Mouse (Mus musculus): Measurements from ENCODE around the gene Mpv17. TPM values are rescaled to one million over a fixed set of nuclear protein-coding genes. Genes with fewer than 3 reads are reported as not detected.

The Mpv17 gene
- 16.5 to 23.3 TPM (median 19.8 TPM) in 4 replicates for total RNA-seq (2023; ENCODE audit: inconsistent age)

GRCm38 (mm10) chr5:31154152-31154553 is at the start of gene Mpv17:
Gene Mpv17, minus strand, starts transcription at chr5:31154251.

GRCm38 (mm10) chr5:31201742-31202590 is 47.9 kb upstream of the Mpv17 start, which contains the start of gene Zfp513:
Gene Zfp513, minus strand, starts transcription at chr5:31202303.

GRCm38 (mm10) chr5:31192939-31193630 is 39.0 kb upstream of the Mpv17 start, which contains the start of the genes Snx17 and Eif2b4:
Gene Snx17, plus strand, starts transcription at chr5:31193227.
Gene Eif2b4, minus strand, starts transcription at chr5:31193430.

GRCm38 (mm10) chr5:31179766-31180630 is 25.9 kb upstream of the Mpv17 start, which contains the start of the genes Gm29609 and Gtf3c2:
Gene Gm29609, minus strand, starts transcription at chr5:31179911.
Gene Gtf3c2, minus strand, starts transcription at chr5:31180144.

GRCm38 (mm10) chr5:31138241-31138967 is 15.6 kb downstream of the Mpv17 start, which contains the start of gene Ucn:
Gene Ucn, minus strand, starts transcription at chr5:31138829.

GRCm38 (mm10) chr5:31116354-31116753 is 37.7 kb downstream of the Mpv17 start, which contains the start of gene Trim54:
Gene Trim54, plus strand, starts transcription at chr5:31116712.

GRCm38 (mm10) chr5:31108000-31108490 is 46.0 kb downstream of the Mpv17 start, which contains the start of gene Slc30a3:
Gene Slc30a3, minus strand, starts transcription at chr5:31108237.

GRCm38 (mm10) chr5:31105814-31106335 is 48.2 kb downstream of the Mpv17 start, which contains the start of gene Dnajc5g:
Gene Dnajc5g, plus strand, starts transcription at chr5:31106285.

Other genes with a start within 250 kb of the Mpv17 start
- gene Ost4, start 246.5 kb downstream of the Mpv17 start, total RNA-seq (2023; ENCODE audit: inconsistent age) = 159 to 190 TPM (median 185 TPM) in 4 replicates
- gene Emilin1, start 240.8 kb downstream of the Mpv17 start, total RNA-seq (2023; ENCODE audit: inconsistent age) = 0.94 to 2.2 TPM (median 1.3 TPM) in 4 replicates
- 11.8 to 19.5 TPM (median 13.3 TPM) in 4 replicates for gene Khk, start 232.8 kb downstream of the Mpv17 start, total RNA-seq (2023; ENCODE audit: inconsistent age)
- not detected in 4 replicates for gene Cgref1, start 208.7 kb downstream of the Mpv17 start, total RNA-seq (2023; ENCODE audit: inconsistent age)
- gene Preb, start 193.9 kb downstream of the Mpv17 start, total RNA-seq (2023; ENCODE audit: inconsistent age) = 173 to 178 TPM (median 174 TPM) in 4 replicates
- gene Tcf23, start 185.6 kb downstream of the Mpv17 start, total RNA-seq (2023; ENCODE audit: inconsistent age) = 0.16 TPM in 1 of 4 replicates, not detected in the others
- 34.7 to 50.5 TPM (median 41.7 TPM) in 4 replicates for gene Atraid, start 105.9 kb downstream of the Mpv17 start, total RNA-seq (2023; ENCODE audit: inconsistent age)
- 9.7 to 14.3 TPM (median 10.6 TPM) in 4 replicates for gene Slc5a6, start 105.3 kb downstream of the Mpv17 start, total RNA-seq (2023; ENCODE audit: inconsistent age)
- 57.4 to 64.3 TPM (median 61.9 TPM) in 4 replicates for gene Cad, start 99.5 kb downstream of the Mpv17 start, total RNA-seq (2023; ENCODE audit: inconsistent age)
- gene Dnajc5g, start 48.0 kb downstream of the Mpv17 start, total RNA-seq (2023; ENCODE audit: inconsistent age) = not detected in 4 replicates
- 0.22 to 1.9 TPM (median 0.54 TPM) in 3 of 4 replicates, not detected in the other for gene Slc30a3, start 46.0 kb downstream of the Mpv17 start, total RNA-seq (2023; ENCODE audit: inconsistent age)
- not detected in 4 replicates for gene Trim54, start 37.5 kb downstream of the Mpv17 start, total RNA-seq (2023; ENCODE audit: inconsistent age)
- gene Ucn, start 15.4 kb downstream of the Mpv17 start, total RNA-seq (2023; ENCODE audit: inconsistent age) = not detected in 4 replicates
- gene Gm29609, start 25.7 kb upstream of the Mpv17 start, total RNA-seq (2023; ENCODE audit: inconsistent age) = 3.2 to 5.6 TPM (median 4.2 TPM) in 4 replicates
- gene Gtf3c2, start 25.9 kb upstream of the Mpv17 start, total RNA-seq (2023; ENCODE audit: inconsistent age) = 171 to 195 TPM (median 190 TPM) in 4 replicates
- 74.9 to 85.8 TPM (median 84.0 TPM) in 4 replicates for gene Snx17, start 39.0 kb upstream of the Mpv17 start, total RNA-seq (2023; ENCODE audit: inconsistent age)
- 33.8 to 58.0 TPM (median 38.8 TPM) in 4 replicates for gene Eif2b4, start 39.2 kb upstream of the Mpv17 start, total RNA-seq (2023; ENCODE audit: inconsistent age)
- gene Zfp513, start 48.1 kb upstream of the Mpv17 start, total RNA-seq (2023; ENCODE audit: inconsistent age) = 62.3 to 67.0 TPM (median 65.8 TPM) in 4 replicates
- gene Ppm1g, start 66.4 kb upstream of the Mpv17 start, total RNA-seq (2023; ENCODE audit: inconsistent age) = 154 to 202 TPM (median 169 TPM) in 4 replicates
- gene Nrbp1, start 86.6 kb upstream of the Mpv17 start, total RNA-seq (2023; ENCODE audit: inconsistent age) = 314 to 335 TPM (median 321 TPM) in 4 replicates
- 2.1 TPM in 1 of 4 replicates, not detected in the others for gene Gm9970, start 87.0 kb upstream of the Mpv17 start, total RNA-seq (2023; ENCODE audit: inconsistent age)
- gene Krtcap3, start 97.4 kb upstream of the Mpv17 start, total RNA-seq (2023; ENCODE audit: inconsistent age) = 24.1 to 29.7 TPM (median 27.2 TPM) in 4 replicates
- 41.2 to 51.7 TPM (median 48.7 TPM) in 4 replicates for gene Ift172, start 136.9 kb upstream of the Mpv17 start, total RNA-seq (2023; ENCODE audit: inconsistent age)
- 1.00 to 4.6 TPM (median 2.9 TPM) in 4 replicates for gene Fndc4, start 141.8 kb upstream of the Mpv17 start, total RNA-seq (2023; ENCODE audit: inconsistent age)
- 0.35 TPM in 1 of 4 replicates, not detected in the others for gene Gckr, start 143.2 kb upstream of the Mpv17 start, total RNA-seq (2023; ENCODE audit: inconsistent age)

All from B cell, adult (primary cell).